Mouse (Mus musculus) limb, embryonic 14.5 days (tissue): ENCODE measurements at regions not wholly inside any gene's neighbourhood (a gene's known extent, or its start where the extent isn't known, plus 50 kb on each side); places are given as distances from the start of the nearest gene placed in this dataset.

ENCODE experiments used
- ATAC-seq: fragments of 200-750 bp; cut with Nextera tagmentation; 2 replicates; pipeline ENCODE4 v1.8.0; 2017; ENCODE audit warnings: low read depth, moderate number of reproducible peaks, moderate TSS enrichment; ENCODE audit not compliant: low FRiP score
- DNase-seq: peaks from one replicate; pipeline ENCODE4 v3.0.0-alpha.2; 2015; ENCODE audit warnings: low spot score
- H3K27ac ChIP-seq: fragments of 300-500 bp; sonication (generic); replicated peaks from 2 replicates; pipeline ENCODE4 v1.5.1; 2014; ENCODE audit warnings: low read depth, mild to moderate bottlenecking, low read length, moderate library complexity, mixed read lengths
- H3K27me3 ChIP-seq: fragments of 300-500 bp; sonication (generic); 2 replicates; pipeline ENCODE4 v1.6.1; 2014; ENCODE audit warnings: low read length, mixed read lengths; ENCODE audit not compliant: control insufficient read depth, insufficient read depth
- H3K36me3 ChIP-seq: fragments of 300-500 bp; sonication (generic); 2 replicates; pipeline ENCODE4 v1.6.1; 2014; ENCODE audit warnings: mild to moderate bottlenecking, low read length, moderate library complexity, mixed read lengths; ENCODE audit not compliant: control insufficient read depth, insufficient read depth
- H3K4me1 ChIP-seq: fragments of 300-500 bp; sonication (generic); 2 replicates; pipeline ENCODE4 v1.6.1; 2014; ENCODE audit warnings: antibody characterized with exemption, low read length, mixed read lengths; ENCODE audit not compliant: control insufficient read depth, insufficient read depth
- H3K4me2 ChIP-seq: fragments of 300-500 bp; sonication (generic); replicated peaks from 2 replicates; pipeline ENCODE4 v1.6.1; 2014; ENCODE audit warnings: low read depth, mild to moderate bottlenecking, low read length, moderate library complexity; ENCODE audit not compliant: severe bottlenecking
- H3K4me3 ChIP-seq: fragments of 300-500 bp; sonication (generic); replicated peaks from 2 replicates; pipeline ENCODE4 v1.5.1; 2014; ENCODE audit warnings: low read length
- H3K9ac ChIP-seq: fragments of 300-500 bp; sonication (generic); 2 replicates; pipeline ENCODE4 v1.6.1; 2014; ENCODE audit warnings: mild to moderate bottlenecking, low read depth, low read length, moderate library complexity; ENCODE audit not compliant: severe bottlenecking
- H3K9me3 ChIP-seq: fragments of 300-500 bp; sonication (generic); 2 replicates; pipeline ENCODE4 v1.6.1; 2016; ENCODE audit warnings: low read length; ENCODE audit not compliant: control insufficient read depth
- POLR2A ChIP-seq: fragments of 200-500 bp; IDR thresholded peaks from 2 replicates; pipeline ENCODE4 v1.8.0; 2012; ENCODE audit warnings: inconsistent platforms, mild to moderate bottlenecking, moderate library complexity, borderline replicate concordance; ENCODE audit not compliant: insufficient read depth, insufficient read length; ENCODE audit errors: extremely low read depth
- WGBS: fragments of 180-500 bp; shearing (Covaris S2); extraction: QIAGEN DNeasy Blood & Tissue Kit; methylation state at CpG from one replicate; pipeline ENCODE4 v1.1.7; 2014; 5-methylcytosine and 5-hydroxymethylcytosine counted together

GRCm38 (mm10) chr3:21477366-21477765, 599.1 kb upstream of the Tbl1xr1 start:
- Histone ChIP-seq H3K4me1 (peaks cover 23% of the 10 kb centered on the region), H3K4me2 (no peak overlapping the region), H3K27ac (no peak overlapping the region), H3K9me3 (no peaks in the 10 kb centered on the region), H3K36me3 (no peaks in the 10 kb centered on the region), H3K4me3 (no peak overlapping the region), H3K27me3 (no peaks in the 10 kb centered on the region), H3K9ac (no peak overlapping the region)
- TF ChIP-seq POLR2A, result no peak
- ATAC-seq (no peak; the same call in 1 of the 2 replicates), DNase-seq (peak; percentile 73)
- 29% methylated on average over 4 of the region's 4 CpGs for WGBS

GRCm38 (mm10) chr3:21479021-21479795, 597.2 kb upstream of the Tbl1xr1 start:
- no peak for TF ChIP-seq POLR2A
- 22% methylated on average over 5 of the region's 5 CpGs for WGBS
- Histone ChIP-seq H3K9me3 (no peaks in the 10 kb centered on the region), H3K9ac (no peak overlapping the region), H3K4me2 (peak overlapping the region; percentile 6; the same call in 1 of the 2 replicates), H3K27me3 (no peaks in the 10 kb centered on the region), H3K4me1 (peaks cover 23% of the 10 kb centered on the region), H3K36me3 (no peaks in the 10 kb centered on the region), H3K27ac (peak overlapping the region; percentile 35), H3K4me3 (no peak overlapping the region)
- ATAC-seq (peak; percentile 81), DNase-seq (peak; percentile 56)

GRCm38 (mm10) chr3:21479846-21480245, 596.6 kb upstream of the Tbl1xr1 start:
- ATAC-seq, result no peak
- H3K4me1 ChIP-seq, result peaks cover 23% of the 10 kb centered on the region
- TF ChIP-seq POLR2A, result no peak

GRCm38 (mm10) chr3:21484052-21484451, 592.4 kb upstream of the Tbl1xr1 start:
- H3K4me2 ChIP-seq, result no peak overlapping the region
- ATAC-seq, result no peak
- no peak for DNase-seq
- H3K4me3 ChIP-seq, result no peak overlapping the region
- no peaks in the 10 kb centered on the region for H3K9me3 ChIP-seq
- peaks cover 9% of the 10 kb centered on the region for H3K4me1 ChIP-seq
- no peaks in the 10 kb centered on the region for H3K36me3 ChIP-seq
- no peak for TF ChIP-seq POLR2A
- no peaks in the 10 kb centered on the region for H3K27me3 ChIP-seq
- no peak overlapping the region for H3K27ac ChIP-seq
- 70% methylated on average over 2 of the region's 2 CpGs for WGBS
- H3K9ac ChIP-seq, result no peak overlapping the region

More at GRCm38 (mm10) chr3:21479846-21480245, 596.6 kb upstream of the Tbl1xr1 start:
- Histone ChIP-seq H3K4me3 (no peak overlapping the region), H3K27me3 (no peaks in the 10 kb centered on the region), H3K36me3 (no peaks in the 10 kb centered on the region), H3K9me3 (no peaks in the 10 kb centered on the region), H3K27ac (no peak overlapping the region), H3K4me2 (no peak overlapping the region), H3K9ac (no peak overlapping the region)
- DNase-seq, result no peak

GRCm38 (mm10) chr3:21485454-21485853, 591.0 kb upstream of the Tbl1xr1 start:
- Histone ChIP-seq H3K36me3 (no peaks in the 10 kb centered on the region), H3K4me2 (no peak overlapping the region), H3K9me3 (no peaks in the 10 kb centered on the region), H3K4me1 (no peaks in the 10 kb centered on the region), H3K9ac (no peak overlapping the region), H3K27me3 (no peaks in the 10 kb centered on the region), H3K4me3 (no peak overlapping the region), H3K27ac (no peak overlapping the region)
- DNase-seq (no peak), ATAC-seq (no peak)
- no peak for TF ChIP-seq POLR2A
